Mouse (Mus musculus): ENCODE measurements around the gene Mob2. TPM values are rescaled to one million over a fixed set of nuclear protein-coding genes. Genes with fewer than 3 reads are reported as not detected.

Mob2 gene
- polyA plus RNA-seq, 1 experiment from 2014 or later, result 53.0 TPM

DNA sequence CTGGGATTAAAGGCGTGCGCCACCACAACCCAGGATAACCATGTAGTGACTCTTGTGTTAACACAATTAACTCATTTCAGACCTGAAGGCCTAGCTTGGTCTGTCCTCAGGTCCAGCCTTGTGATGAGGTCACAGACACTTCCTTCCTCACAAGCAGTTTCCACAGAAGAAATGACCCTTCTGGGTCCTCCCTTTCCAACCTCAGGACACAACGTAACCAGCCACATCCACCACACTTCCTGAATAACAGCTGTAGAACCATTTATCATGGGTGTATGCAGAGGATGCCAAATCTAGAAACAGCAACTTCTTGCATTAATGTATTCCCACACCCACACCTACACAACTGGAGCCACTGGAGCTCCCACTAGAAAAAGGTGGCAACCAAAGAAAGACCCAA is 20.1 kb downstream of the Mob2 start:
- H3K4me3 ChIP-seq, result no peak overlapping the region
- H3K27ac ChIP-seq, result no peak overlapping the region
- H3K36me3 ChIP-seq, result no peaks in the 10 kb centered on the region
- no peaks in the 10 kb centered on the region for H3K9me3 ChIP-seq
- H3K4me1 ChIP-seq (replicated peaks), result peaks cover 14% of the 10 kb centered on the region; the same call in 1 of the 2 replicates
- no peaks in the 10 kb centered on the region for H3K27me3 ChIP-seq
- ATAC-seq (ENCODE audit: low FRiP score), result no peak
- no peak overlapping the region for H3K4me2 ChIP-seq
- H3K9ac ChIP-seq, result no peak overlapping the region
- 96% methylated on average over 3 of the region's 3 CpGs for WGBS

GRCm38 (mm10) chr7:142037553-142038170 is 23.2 kb downstream of the Mob2 start:
- H3K27me3 ChIP-seq, result no peaks in the 10 kb centered on the region
- no peak overlapping the region for H3K4me3 ChIP-seq
- no peak overlapping the region for H3K27ac ChIP-seq
- H3K9me3 ChIP-seq, result no peaks in the 10 kb centered on the region
- WGBS, result 71% methylated on average over 4 of the region's 4 CpGs
- H3K4me2 ChIP-seq, result no peak overlapping the region
- peaks cover 19% of the 10 kb centered on the region; the same call in 1 of the 2 replicates for H3K4me1 ChIP-seq (replicated peaks)
- no peaks in the 10 kb centered on the region for H3K36me3 ChIP-seq
- no peak overlapping the region for H3K9ac ChIP-seq
- ATAC-seq (ENCODE audit: low FRiP score), result 0 out of 2 replicates have a peak, but pooled peaks have one; percentile 46

GRCm38 (mm10) chr7:142035048-142035811 is 25.6 kb downstream of the Mob2 start:
- WGBS, result 80% methylated on average over 2 of the region's 2 CpGs
- no peak for ATAC-seq (ENCODE audit: low FRiP score)

DNA sequence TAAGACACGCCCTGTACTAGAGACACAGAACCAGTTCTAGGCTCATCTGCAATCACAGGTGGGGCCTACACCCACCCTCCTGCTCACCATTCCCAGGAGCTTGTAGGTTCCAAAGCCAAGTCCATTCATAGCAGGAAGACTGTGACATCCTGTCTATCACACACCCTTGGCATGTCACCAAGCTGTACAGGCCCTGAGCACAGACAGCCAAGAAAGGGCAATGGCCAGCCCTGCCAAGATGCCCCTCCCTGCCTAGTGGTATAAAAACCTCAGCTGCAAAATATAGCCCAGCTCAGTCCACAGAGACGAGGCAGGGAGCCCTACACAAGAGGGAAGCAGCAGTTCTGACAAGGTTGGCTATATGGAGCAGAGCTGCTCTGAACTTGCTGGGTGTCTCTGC is 26.7 kb downstream of the Mob2 start:
- Histone ChIP-seq H3K9me3 (no peaks in the 10 kb centered on the region), H3K36me3 (no peaks in the 10 kb centered on the region), H3K9ac (no peak overlapping the region), H3K4me1 (replicated peaks) (peaks cover 25% of the 10 kb centered on the region; the same call in 1 of the 2 replicates), H3K27me3 (no peaks in the 10 kb centered on the region), H3K4me3 (no peak overlapping the region), H3K27ac (no peak overlapping the region), H3K4me2 (no peak overlapping the region)
- no peak for ATAC-seq (ENCODE audit: low FRiP score)
- WGBS, result 73% methylated on average over 2 of the region's 2 CpGs

More at GRCm38 (mm10) chr7:142035048-142035811, 25.6 kb downstream of the Mob2 start:
- Histone ChIP-seq H3K27me3 (no peaks in the 10 kb centered on the region), H3K36me3 (no peaks in the 10 kb centered on the region), H3K9ac (no peak overlapping the region), H3K4me3 (no peak overlapping the region), H3K27ac (no peak overlapping the region), H3K4me1 (replicated peaks) (peaks cover 25% of the 10 kb centered on the region; the same call in 1 of the 2 replicates), H3K9me3 (no peaks in the 10 kb centered on the region), H3K4me2 (no peak overlapping the region)

- peaks cover 28% of the 10 kb centered on the region for H3K4me1 ChIP-seq (replicated peaks)
- no peaks in the 10 kb centered on the region for H3K27me3 ChIP-seq
- no peaks in the 10 kb centered on the region for H3K36me3 ChIP-seq
- H3K9ac ChIP-seq, result no peak overlapping the region
- no peak overlapping the region for H3K27ac ChIP-seq
- H3K4me3 ChIP-seq, result no peak overlapping the region
- H3K9me3 ChIP-seq, result no peaks in the 10 kb centered on the region
- H3K4me2 ChIP-seq, result no peak overlapping the region
- no peak for ATAC-seq (ENCODE audit: low FRiP score)
Measured at GRCm38 (mm10) chr7:142030073-142030472, 30.8 kb downstream of the Mob2 start.

GRCm38 (mm10) chr7:142025926-142026325 is 34.9 kb downstream of the Mob2 start:
- Histone ChIP-seq H3K36me3 (no peaks in the 10 kb centered on the region), H3K4me3 (no peak overlapping the region), H3K4me2 (no peak overlapping the region), H3K9ac (no peak overlapping the region), H3K4me1 (replicated peaks) (peaks cover 18% of the 10 kb centered on the region), H3K27me3 (no peaks in the 10 kb centered on the region), H3K27ac (no peak overlapping the region), H3K9me3 (no peaks in the 10 kb centered on the region)
- no peak for ATAC-seq (ENCODE audit: low FRiP score)
- 86% methylated on average over 4 of the region's 4 CpGs for WGBS

- Histone ChIP-seq H3K36me3 (no peaks in the 10 kb centered on the region), H3K27me3 (no peaks in the 10 kb centered on the region), H3K4me2 (no peak overlapping the region), H3K4me1 (replicated peaks) (peaks cover 18% of the 10 kb centered on the region), H3K27ac (peak overlapping the region; percentile 32), H3K4me3 (no peak overlapping the region), H3K9me3 (no peaks in the 10 kb centered on the region), H3K9ac (no peak overlapping the region)
- 53% methylated on average over 2 of the region's 2 CpGs for WGBS
- ATAC-seq (ENCODE audit: low FRiP score), result no peak
Measured at GRCm38 (mm10) chr7:142025196-142025595, 35.7 kb downstream of the Mob2 start.

DNA sequence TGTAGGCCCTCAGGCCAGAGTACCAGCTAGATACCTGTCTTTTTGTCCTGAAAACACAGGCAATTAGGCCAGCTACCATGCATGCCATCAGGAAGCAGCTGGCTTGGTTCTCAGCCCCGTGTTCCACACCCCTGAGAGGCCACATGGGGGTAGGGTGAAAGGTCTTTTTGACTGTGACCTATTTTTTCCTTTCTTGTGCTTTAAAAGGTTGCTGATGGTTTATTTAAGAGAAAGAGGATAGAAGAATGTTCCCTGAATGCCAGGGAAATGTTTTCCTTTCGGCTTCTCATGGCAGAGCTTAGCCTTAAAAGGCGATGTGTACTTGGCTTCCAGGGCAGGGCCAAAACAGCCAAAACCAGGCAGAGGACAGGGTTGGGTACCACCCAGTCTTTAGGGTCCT is 40.0 kb downstream of the Mob2 start:
- WGBS, result 76% methylated on average over 3 of the region's 3 CpGs
- H3K9me3 ChIP-seq, result no peaks in the 10 kb centered on the region

DNA sequence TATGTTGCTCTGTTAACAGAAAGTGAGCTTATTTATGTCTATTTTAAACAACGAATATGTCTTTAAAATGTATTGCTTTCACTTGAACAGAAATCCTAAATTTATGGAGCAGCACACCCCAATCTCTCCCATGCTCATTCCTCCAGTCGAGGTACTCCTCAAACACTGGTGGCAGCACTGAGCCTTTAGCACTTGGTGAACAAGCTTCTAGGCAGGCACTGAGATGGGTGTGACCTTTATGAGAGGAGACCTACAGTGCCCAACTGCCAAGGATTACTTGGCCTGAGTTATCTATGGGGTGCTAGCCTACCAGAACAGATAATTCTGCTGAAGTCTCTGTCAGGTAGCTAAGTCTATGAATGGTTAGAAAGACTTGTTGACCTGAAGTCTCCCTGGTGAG is 41.2 kb downstream of the Mob2 start:
- ATAC-seq (ENCODE audit: low FRiP score), result no peak
- Histone ChIP-seq H3K36me3 (peaks cover 14% of the 10 kb centered on the region), H3K4me1 (replicated peaks) (no peaks in the 10 kb centered on the region; the same call in 1 of the 2 replicates), H3K9me3 (no peaks in the 10 kb centered on the region), H3K4me3 (no peak overlapping the region), H3K27me3 (no peaks in the 10 kb centered on the region), H3K27ac (no peak overlapping the region), H3K9ac (no peak overlapping the region), H3K4me2 (no peak overlapping the region)
- 65% methylated on average over 2 of the region's 2 CpGs for WGBS

More for the DNA sequence above, 40.0 kb downstream of the Mob2 start:
- Histone ChIP-seq H3K27ac (no peak overlapping the region), H3K36me3 (peaks cover 4% of the 10 kb centered on the region), H3K9ac (no peak overlapping the region), H3K4me3 (no peak overlapping the region), H3K4me1 (replicated peaks) (peaks cover 9% of the 10 kb centered on the region), H3K27me3 (no peaks in the 10 kb centered on the region), H3K4me2 (no peak overlapping the region)
- ATAC-seq (ENCODE audit: low FRiP score), result no peak

GRCm38 (mm10) chr7:142016562-142016961 is 44.3 kb downstream of the Mob2 start:
- Histone ChIP-seq H3K4me2 (no peak overlapping the region), H3K9ac (no peak overlapping the region), H3K27ac (no peak overlapping the region), H3K4me1 (replicated peaks) (no peaks in the 10 kb centered on the region; the same call in 1 of the 2 replicates), H3K4me3 (no peak overlapping the region), H3K27me3 (no peaks in the 10 kb centered on the region), H3K36me3 (peaks cover 32% of the 10 kb centered on the region), H3K9me3 (no peaks in the 10 kb centered on the region)
- ATAC-seq (ENCODE audit: low FRiP score), result no peak
- 62% methylated on average over 1 of the region's 1 CpGs for WGBS

- Histone ChIP-seq H3K36me3 (peaks cover 99% of the 10 kb centered on the region), H3K9ac (no peak overlapping the region), H3K27ac (no peak overlapping the region), H3K9me3 (no peaks in the 10 kb centered on the region), H3K4me3 (no peak overlapping the region), H3K4me2 (no peak overlapping the region), H3K4me1 (replicated peaks) (no peaks in the 10 kb centered on the region), H3K27me3 (no peaks in the 10 kb centered on the region)
- WGBS, result 73% methylated on average over 22 of the region's 22 CpGs
- ATAC-seq (ENCODE audit: low FRiP score), result 0 out of 2 replicates have a peak, but pooled peaks have one; percentile 36
Measured at GRCm38 (mm10) chr7:142001597-142002340, 59.1 kb downstream of the Mob2 start.

DNA sequence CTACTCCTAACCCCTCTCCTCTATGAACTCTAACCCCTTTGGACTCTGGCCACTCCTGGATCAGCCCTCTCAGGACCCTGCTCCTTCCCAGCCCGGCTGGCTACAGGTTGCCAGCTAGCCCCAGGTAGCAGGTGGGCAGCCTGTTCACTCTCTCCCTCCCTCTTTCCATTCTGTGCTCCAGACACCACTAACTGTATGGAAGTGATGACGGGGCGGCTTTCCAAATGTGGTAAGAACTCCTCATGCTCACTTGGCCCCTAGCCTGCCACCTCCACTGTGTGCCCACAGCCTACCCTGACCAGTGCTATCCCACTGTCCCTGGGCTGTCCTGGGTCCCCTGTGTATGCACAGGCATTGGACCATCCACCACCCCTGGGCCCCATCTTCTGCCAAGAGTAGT is 60.2 kb downstream of the Mob2 start:
- ATAC-seq (ENCODE audit: low FRiP score), result no peak
- WGBS, result 96% methylated on average over 3 of the region's 3 CpGs
- no peak overlapping the region for H3K9ac ChIP-seq
- peaks cover 99% of the 10 kb centered on the region for H3K36me3 ChIP-seq
- H3K27me3 ChIP-seq, result no peaks in the 10 kb centered on the region
- no peaks in the 10 kb centered on the region for H3K9me3 ChIP-seq
- no peak overlapping the region for H3K4me3 ChIP-seq
- H3K27ac ChIP-seq, result no peak overlapping the region
- no peak overlapping the region for H3K4me2 ChIP-seq
- no peaks in the 10 kb centered on the region for H3K4me1 ChIP-seq (replicated peaks)
